Mouse (Mus musculus) ZHBTc4 (cell line): ENCODE data around the gene Pbx4.
A peak's percentile ranks its signal among the peaks of the same experiment; 100 is the strongest.

Source experiments
- DNase-seq: peaks from one replicate; pipeline ENCODE4 v3.0.0-alpha.2; 2011; ENCODE audit warnings: low read depth, low spot score

Gene Pbx4

DNA sequence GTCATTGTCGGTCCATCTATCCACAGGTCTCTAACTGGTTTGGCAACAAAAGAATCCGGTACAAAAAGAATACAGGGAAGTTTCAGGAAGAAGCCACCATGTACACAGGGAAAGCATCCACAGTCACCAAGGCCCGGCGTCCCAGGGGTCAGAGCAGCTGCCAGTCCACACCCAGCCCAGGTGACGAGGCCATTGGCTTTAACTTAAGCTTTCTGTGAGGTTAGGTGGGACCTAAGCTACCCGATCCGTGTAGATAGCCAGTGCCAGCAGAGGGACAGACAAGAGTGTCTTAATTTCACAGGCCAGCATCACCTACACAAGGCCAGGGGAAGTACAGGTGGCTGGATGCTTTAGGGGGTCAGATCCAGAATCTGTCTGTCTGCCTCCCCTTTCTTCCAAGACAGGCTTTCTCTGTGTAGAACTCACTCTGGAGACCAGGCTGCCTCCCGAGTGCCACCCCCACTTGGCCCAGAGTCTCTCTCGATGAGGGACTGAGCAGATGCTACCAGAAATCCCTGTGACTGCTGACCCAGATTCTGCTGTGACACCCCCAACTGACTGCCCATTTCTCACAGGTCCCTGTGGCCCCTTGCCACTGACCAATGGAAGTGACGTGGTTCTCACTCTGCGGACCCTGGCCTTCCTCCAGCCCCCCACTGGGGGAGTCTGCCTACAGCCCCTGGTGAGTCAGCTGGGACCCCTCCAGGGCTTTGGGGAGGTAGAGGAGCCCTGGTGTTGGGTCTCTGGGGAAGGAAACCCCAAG, 37.9 kb downstream of the Pbx4 start:
- no peak for DNase-seq

DNA sequence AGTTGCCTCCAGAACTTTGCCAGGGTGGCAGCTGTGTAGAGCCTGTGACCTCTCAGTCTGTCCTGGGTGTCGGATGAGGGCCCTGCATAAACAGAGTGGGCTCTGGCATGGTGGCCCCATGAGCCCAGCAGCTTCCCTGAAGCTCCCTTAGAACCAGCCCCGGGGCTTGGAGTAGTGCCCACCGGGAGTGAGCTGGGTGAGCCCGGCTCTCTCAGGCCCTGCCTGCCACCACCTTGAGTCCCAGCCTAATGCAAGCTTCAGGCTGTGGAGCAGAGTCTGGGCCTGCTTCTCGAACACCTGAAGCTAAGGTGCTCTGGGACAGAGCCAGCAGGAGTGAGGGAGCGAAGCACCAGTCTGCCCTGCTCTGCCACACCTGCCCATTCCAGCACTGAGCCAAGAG, 38.6 kb downstream of the Pbx4 start:
- DNase-seq: no peak

DNA sequence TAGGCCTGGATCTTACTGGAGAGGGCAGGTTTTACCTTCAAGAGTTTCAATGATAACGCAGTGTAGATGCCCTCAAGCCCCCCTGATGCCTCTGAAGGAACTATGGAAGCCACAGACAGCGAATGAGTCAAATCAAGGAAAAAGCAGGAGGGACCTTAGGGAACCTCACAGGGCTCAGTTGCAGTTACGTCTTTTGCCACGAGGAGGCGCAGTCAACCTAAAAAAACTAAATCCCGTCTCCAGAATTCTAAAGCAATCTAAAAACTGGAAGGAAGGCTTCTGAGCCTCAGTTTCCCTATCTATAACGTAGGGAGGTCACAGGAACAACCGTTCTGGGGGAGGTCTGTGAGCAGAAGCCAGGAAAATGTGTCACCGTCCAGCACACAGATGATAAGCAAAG, 41.9 kb downstream of the Pbx4 start:
- DNase-seq: peak; percentile 72

DNA sequence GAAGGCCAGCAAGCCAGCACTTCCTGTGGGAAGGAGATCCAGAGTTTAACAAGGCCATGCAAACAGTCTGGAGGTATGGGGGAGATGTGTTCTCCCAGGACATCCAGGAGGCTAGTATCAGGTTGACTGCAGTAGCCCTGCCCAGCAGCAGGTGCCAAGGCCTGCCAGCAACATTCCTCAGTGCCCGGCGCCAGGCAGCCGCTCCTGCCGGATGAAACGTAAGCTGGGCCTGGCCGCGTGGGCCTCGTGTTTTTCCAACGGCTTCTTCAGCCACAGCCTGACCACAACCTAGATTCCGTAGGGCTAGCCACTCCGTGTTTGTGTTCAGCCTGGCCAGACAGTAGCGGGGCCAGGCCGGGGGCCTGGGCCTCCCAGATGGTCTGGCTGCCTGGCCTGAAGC, 42.4 kb downstream of the Pbx4 start:
- no peak for DNase-seq

DNA sequence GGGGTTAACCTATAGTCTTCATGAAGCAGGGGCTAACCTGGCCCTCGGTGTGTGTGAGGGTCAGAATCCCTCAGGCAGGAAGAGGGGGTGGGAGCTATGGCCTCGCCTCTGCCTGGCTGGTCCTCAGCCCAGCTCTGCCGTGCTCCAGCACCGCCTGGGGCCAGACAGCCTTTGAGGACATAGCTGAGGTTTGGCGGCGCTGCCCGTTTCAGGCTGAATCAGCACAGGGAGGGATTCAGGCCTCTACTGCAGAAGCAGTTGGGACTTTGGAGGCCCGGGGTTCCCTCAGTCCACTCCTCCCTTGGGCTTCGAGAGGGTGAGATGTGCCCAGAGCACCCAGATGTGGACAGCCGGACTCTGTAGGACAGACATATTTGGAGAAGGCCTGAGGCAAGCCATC, 43.8 kb downstream of the Pbx4 start:
- DNase-seq: no peak

DNA sequence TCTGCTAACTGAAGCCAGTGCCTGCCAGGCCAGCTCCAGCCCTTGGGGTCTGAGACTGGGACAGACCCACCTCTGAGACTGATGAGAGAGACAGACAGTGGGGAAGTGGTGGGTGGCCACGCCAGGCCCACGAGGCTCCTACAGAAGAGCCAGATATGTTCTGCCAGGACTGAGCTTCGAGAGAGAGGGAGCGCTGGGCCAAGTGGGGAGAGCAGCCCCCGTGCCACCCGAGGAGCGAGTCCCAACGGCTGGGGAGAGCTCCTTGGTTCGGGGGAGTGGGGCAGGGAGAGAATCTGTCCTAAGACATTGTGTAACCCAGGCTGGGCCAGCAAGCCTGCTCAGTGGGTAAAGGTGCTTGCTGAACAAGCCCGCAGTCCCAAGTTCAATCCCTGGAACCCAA, 44.7 kb downstream of the Pbx4 start:
- no peak for DNase-seq

DNA sequence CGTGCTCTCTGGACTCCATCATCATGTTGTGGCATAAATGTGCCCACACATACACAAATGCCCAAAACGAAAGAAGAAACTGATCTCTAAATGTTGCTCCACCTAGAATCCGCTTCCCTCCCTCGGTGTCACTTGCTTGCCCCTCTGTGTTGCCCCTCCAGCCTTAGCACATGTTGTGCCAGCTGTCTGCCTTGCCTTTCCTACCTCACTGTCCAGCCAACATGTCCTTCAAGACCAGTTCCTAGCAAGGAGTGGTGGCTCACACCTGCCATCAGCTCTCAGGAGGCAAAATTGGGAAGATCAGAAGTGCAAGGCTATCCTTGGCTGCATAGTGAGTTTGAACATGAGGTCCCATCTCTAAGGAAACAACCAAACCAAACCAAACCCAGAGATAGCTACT, 45.1 kb downstream of the Pbx4 start:
- DNase-seq: no peak

DNA sequence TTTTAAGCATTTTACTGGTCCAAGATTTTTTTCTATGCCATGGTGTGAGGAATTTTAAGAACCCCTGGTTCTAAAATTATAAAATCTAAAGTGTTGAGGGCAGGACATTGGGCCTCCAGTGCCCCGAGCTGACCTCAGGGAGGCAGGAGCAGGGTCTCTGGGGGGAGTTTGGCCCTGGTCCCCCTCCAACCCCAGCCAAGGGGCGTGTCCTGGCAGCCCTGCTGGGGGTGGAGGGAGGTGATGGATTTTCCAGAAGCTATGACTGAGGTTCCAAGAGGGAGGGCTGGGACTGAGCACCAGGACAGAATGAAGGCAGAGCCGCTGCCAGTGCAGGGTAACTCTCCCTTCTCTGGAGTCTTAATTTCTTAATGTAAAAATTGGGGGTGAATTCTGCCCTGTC, 45.7 kb downstream of the Pbx4 start:
- DNase-seq: no peak

DNA sequence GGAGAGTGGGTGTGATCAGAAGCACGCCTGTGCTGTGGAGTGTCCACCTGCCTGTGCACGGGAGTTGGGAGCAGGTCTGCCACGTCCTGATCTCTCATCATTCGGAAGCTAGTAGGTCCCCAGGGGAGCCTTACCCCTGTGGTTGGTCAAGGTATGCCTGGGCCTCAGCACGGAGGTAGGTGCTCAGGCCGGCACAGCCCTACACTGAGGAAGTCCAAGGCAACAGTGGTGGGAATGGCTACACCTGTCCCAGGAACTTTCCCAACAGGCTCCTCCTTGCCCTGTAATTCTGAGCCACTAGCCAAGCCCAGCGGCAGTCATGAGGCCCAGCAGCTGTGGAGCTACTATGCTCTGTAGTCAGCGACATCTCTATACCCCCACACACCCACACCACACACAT, 47.4 kb downstream of the Pbx4 start:
- DNase-seq: no peak

DNA sequence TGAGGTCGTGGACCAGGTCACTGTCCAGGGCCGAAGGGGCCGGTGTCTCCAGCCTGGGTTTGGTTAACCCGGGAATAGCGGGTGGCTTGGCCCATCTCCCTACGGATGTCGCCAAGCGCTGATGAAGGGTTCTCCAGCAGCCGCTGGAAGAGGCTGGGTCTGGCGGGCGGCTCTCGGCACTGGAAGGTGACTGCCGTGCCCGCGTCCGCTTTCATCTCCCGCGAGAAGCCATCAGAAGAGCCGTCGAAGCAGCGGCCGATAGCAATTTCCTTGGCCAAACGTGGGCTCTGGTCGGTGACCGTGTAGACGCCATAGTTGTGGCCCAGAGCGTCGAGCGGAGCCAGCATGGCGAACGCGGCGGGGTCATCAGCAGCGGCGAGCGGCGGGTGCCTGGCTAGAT, 48.5 kb downstream of the Pbx4 start:
- peak; percentile 56 for DNase-seq

DNA sequence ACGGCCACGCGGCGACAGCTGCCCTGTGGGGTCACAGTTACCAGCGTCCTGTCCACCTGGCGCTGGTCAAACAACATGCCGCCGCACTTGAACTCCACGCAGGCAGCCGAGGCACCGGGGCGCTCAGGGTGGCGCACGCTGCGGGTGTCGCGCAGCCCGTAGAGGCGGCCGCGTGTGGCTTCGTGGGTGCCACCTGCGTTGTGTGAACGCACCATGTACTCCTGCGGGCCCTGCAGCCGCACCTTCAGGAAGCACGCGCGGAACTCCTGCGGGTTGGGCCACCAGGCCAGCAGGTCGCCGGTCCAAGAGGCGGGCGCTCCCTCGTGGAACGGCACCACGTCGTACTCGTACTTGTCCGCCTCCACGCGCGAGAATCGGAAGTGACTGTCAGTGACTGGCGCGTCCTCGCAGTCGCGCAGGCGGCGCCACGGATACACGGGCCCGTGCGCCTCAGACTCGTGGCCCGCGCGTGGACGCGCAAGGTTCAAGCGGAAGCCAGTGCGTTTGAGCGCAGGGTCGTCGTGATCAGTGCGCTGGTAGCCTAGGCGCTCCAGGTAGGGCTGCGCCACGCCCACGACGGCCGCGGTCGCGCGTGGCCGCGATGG, 49.1 kb downstream of the Pbx4 start:
- DNase-seq: peak; percentile 55

DNA sequence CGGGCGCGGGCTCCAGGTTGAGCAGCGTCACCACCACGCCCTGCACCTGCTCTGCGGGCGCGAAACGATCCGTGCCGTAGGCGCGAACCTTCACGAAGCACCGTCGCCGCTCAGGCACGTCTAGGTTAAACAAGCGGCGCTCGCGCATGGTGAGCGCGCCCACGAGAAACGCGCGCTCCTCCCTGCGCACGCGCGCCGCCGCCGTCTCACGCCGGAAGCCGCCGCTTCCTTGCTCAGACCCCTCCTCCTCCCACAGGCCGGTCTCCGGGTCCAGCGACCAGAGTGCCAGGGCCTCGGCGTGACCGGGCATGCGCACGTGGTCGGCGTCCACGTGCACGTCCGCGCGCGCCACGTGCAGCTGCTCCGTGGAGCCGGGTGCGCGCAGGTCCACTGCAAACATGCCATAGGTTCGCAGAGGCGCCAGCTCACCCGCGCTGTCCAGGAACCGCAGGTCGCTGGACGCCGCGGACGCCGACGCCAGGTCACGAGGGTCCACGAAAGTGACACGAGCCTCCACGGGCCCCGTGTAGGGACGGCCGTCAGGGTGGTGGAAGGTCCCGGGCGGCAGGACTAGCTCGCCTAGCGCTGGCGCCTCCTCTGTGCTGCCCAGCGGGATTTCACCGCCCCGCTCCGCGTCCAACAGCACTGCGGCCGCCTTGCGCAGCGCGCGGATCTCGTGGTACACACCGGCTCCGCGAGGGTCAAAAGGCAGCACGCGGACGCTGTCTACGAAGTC, 49.9 kb downstream of the Pbx4 start:
- peak; percentile 89 for DNase-seq

DNA sequence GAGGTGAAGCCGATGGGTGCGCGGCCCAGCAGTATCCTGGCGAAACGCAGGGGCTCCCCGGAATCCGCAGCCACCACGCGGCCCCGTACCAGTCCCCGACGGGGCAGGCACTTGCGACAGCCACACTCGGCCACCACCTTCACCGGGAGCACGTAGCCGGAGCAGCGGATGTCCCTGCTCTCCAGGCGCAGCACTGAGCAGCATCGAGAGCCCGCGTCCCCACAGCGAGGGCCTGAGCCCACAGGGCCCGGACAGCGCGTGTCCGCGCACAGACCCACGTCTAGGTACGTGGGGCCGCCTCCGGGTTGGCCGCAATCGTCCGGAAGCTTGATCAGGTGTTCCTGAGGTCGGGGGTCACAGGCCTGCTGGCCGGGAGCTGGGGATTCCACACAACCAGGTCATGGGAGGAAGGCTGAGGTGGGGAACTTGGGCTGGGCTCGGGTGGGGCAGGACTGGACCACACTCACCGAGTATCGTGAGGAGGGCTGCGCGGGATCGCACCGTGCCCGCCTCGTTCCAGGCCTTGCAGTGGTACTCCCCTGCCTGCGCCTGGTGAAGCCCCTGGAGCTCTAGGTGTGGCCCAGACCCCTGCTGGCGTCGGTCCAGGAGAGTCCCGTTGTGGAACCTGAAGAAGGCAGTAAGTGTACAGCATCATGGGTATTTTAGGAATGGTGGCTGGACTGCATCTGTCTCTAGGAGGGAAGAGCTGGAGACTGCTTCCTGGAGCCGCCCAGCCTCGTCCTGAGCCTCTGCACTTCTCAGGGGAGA, 50.7 kb downstream of the Pbx4 start:
- peak; percentile 58 for DNase-seq

DNA sequence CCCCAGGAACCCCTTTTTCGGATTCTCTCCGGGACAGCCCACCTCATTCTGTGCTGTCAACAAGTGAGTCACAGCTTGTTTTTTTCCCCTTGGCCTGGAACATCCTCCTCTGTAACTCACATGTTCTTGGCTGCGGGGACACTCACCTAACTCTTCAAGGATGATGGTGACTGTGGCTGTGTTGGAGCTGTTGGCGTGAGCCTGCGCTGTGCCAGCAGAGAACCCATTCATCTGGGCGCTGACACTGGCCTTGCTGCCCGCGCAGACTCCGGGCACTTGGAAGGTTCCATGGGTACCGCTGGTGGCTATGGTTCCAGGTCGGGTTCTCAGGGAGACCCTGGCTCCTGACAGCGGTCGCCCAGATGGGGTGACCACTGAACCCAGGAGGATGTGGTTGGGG, 51.9 kb downstream of the Pbx4 start:
- DNase-seq: no peak

DNA sequence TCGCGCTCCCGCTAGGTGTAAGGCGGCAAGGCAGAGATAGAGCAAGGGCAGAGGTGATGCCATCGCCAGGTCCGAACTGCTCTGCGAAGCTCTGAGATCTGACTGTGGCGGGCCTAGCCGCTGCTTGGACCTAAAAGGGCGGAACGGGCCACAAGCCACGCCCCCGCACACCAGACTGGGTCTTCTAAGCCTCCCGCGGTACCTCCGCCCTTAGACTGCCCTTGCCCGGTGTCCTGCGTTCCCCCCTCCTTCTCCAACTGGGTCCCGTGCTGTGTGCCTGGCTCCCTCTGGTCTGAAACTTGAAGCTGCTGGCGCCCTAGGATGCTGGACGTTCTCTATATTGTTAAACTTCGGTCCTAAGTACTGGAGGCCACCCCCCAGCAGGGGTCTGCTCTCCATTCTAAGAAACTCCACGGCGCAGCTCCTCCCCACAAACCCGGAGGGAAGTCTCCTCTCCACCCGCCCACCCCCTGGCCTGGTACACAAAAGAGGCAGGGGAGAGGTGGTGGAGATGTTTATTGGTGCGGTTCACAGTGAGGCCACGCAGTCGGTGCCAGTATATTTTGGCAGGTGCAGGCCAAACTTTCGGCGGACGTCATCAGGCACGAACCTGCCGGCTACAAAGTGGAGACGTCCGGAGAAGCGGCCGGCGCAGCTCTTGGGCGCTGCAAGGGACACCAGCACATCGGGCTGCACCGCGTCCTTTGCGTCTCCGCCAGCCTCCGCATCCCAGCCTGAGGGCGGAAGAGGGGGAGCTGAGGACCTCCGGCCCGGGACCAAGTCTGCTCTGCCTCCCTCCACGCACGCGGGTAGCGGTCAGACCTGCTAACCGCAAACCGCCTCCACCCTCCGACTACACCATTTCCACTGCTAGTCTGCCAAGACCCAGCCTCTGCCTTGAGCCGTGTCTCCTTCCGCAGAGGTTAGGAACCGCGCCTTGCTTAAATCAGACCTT, 55.3 kb downstream of the Pbx4 start, which contains the start of gene Cilp2:
Gene Cilp2 (minus strand): TSS at position 399 of the 955 bp plus-strand sequence.
- peak; percentile 88 for DNase-seq

DNA sequence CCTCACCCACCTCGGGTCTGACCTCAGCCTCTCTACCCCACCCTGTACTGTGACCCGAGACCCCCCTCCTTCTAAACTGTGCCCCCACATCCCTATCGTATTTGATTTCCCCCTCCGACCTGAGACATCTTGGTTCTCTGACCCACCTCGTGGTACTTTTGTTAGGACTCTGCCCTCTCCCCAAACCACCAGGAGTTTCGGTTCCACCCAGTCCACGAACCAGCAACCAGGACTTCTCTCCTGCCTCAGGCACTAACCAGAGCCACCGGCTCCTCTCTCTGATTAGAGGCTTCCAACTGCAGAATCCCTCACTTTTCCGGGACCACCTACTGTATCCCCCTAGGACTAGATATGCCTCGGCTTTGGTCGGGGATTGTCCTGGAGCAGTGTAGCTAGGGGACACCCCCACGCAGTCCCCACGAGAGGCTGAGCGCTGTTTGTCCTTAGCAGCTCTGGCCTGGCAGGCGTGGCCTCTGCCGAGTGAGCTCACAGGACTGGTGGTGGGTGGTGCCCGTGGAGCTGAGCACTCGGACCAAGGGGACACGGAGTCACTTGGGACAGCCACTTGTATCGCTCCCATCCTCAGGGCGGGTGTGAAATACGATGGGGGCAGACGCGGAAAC, 56.1 kb downstream of the Pbx4 start:
- peak; percentile 29 for DNase-seq

DNA sequence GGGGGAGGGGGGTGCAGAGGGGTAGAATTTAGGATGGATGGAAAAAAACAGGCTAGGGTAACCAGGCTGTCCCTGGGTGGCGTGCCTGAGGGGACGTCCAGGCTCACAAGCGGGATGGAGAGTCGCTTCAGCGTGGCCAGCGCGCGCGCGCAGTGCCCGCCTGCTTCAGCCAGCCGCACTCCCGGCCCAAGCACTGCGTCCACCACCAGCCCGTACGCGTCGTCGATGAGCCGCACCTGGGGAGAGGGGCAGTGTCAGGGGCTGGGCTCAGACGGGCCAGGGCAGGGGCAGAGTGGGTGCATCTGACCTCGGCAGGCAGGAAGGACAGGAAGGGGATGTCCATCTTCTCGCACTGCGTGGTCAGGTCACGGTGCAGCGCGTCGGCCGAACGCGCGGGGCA, 56.6 kb downstream of the Pbx4 start:
- peak; percentile 28 for DNase-seq

DNA sequence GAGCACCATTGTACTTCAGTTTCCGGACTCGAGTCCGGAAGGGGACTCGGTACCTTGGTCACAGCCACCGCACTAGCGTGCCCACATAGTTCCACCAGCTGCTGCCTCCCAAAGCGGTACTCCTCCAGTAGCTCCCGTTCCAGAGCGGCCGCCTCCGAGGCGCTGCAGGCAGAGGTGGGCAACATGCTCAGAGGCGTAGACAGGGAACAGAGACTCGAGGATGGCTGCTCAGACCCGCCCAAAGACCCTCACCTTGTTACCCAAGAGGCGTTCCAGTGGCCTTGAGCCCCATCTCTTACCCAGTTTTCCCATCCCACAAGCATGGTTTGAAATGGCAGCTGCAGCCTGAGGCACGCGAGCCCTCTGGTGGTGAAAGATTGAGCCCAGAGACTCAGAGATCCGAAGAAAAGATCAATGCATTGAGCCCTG, 58.5 kb downstream of the Pbx4 start:
- peak; percentile 79 for DNase-seq

DNA sequence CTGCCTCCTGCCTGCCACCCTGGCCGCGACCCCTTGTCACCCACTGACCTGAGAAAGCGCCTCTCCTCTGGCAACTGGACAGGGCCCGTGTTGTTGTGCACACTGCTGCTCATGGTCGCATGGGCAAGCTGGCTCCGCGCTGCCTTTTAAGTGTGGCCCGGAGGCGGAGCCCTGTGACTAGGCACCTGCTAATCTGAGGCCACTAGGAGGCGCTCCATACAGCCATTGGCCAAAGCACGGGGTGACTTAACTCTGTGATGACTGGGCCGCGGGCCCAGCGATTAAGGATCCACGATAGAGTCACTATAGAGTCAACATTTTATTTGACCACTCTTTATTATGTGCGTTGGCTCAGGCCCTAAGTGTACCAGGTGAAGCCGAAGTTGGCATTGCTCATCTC, 61.6 kb downstream of the Pbx4 start:
- DNase-seq: peak; percentile 95

DNA sequence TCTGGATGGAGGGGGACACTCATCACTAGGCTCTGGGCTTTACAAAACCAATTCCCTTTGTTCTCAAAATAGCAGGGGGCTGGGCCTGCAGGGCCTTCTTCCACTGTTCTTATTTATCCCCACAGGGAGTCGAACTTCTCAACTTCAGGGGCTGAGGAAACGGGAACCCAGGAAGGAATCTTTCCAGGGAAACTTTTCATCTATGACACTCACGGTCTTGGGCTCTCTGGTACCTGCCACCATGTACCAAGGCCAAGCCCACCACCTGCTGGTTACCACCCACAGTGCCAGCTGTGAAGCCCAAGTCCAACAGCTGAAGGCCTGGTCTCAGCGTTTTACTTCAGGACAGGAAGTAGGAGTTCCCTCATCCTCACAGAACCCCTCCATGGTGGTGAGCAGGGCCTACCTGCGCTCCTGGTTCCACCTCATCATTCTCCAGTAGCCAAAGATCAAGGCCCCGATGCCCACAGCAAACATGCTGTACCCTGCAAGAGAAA, 62.6 kb downstream of the Pbx4 start:
- DNase-seq: no peak
